Mouse (Mus musculus) bone marrow, adult 2 months (tissue): Measurements from ENCODE around the gene Htr1b. TPM values are rescaled to one million over a fixed set of nuclear protein-coding genes. Genes with fewer than 3 reads are reported as not detected.
A peak's percentile ranks its signal among the peaks of the same experiment; 100 is the strongest.

Experiments used
- H3K27ac ChIP-seq: fragments of 200-500 bp; 2 replicates; pipeline ENCODE4 v1.5.1; 2012; ENCODE audit warnings: low read depth, mild to moderate bottlenecking, control low read depth, inconsistent platforms, low read length; ENCODE audit not compliant: control insufficient read depth, poor library complexity, insufficient read depth
- H3K4me1 ChIP-seq: fragments of 200-500 bp; 2 replicates; pipeline ENCODE4 v1.6.1; 2011; ENCODE audit warnings: low read length; ENCODE audit not compliant: control insufficient read depth, insufficient read depth
- H3K4me3 ChIP-seq: fragments of 200-500 bp; replicated peaks from 2 replicates; pipeline ENCODE3; 2011; ENCODE audit warnings: mild to moderate bottlenecking, low read depth, low read length, control low read depth; ENCODE audit not compliant: control insufficient read depth
- CTCF ChIP-seq: fragments of 200-500 bp; IDR thresholded peaks from 2 replicates; pipeline ENCODE4 v1.5.1; 2011; ENCODE audit warnings: low read length, control low read depth; ENCODE audit not compliant: control insufficient read depth, insufficient read depth
- POLR2A ChIP-seq: fragments of 200-500 bp; IDR thresholded peaks from 2 replicates; pipeline ENCODE4 v1.6.1; 2011; ENCODE audit warnings: low read depth, mild to moderate bottlenecking, control low read depth, low read length, borderline replicate concordance; ENCODE audit not compliant: control insufficient read depth
- WGBS: fragments of 180-500 bp; shearing (Covaris S2); methylation state at CpG from one replicate; pipeline ENCODE4 v1.1.7; 2018; 5-methylcytosine and 5-hydroxymethylcytosine counted together
- polyA plus RNA-seq: library from polyadenylated mRNA; stranded (reverse); fragments of >200 nt; gene quantifications from 2 replicates; pipeline ENCODE4 v1.2.4, GENCODE M21; 2011; ENCODE audit warnings: low replicate concordance; ENCODE audit not compliant: missing spikeins, insufficient read depth, insufficient read length

The Htr1b gene
- polyA plus RNA-seq, 1 experiment: not detected

- Histone ChIP-seq H3K27ac (no peak overlapping the region), H3K4me3 (no peak overlapping the region), H3K4me1 (peaks cover 1% of the 10 kb centered on the region; the same call in 1 of the 2 replicates)
- TF ChIP-seq POLR2A: no peak
- TF ChIP-seq CTCF: peak; percentile 87
- WGBS: 40% methylated on average over 9 of the region's 9 CpGs
Measured at GRCm38 (mm10) chr9:81626899-81627606, 6.6 kb downstream of the Htr1b start.

GRCm38 (mm10) chr9:81625898-81626297, 7.7 kb downstream of the Htr1b start:
- Histone ChIP-seq H3K4me1 (no peaks in the 10 kb centered on the region; the same call in 1 of the 2 replicates), H3K27ac (no peak overlapping the region), H3K4me3 (no peak overlapping the region)
- TF ChIP-seq CTCF: no peak
- TF ChIP-seq POLR2A: no peak

GRCm38 (mm10) chr9:81622873-81623272, 10.8 kb downstream of the Htr1b start:
- Histone ChIP-seq H3K27ac (no peak overlapping the region), H3K4me3 (no peak overlapping the region), H3K4me1 (no peaks in the 10 kb centered on the region; the same call in 1 of the 2 replicates)
- 70% methylated on average over 5 of the region's 5 CpGs for WGBS
- no peak for TF ChIP-seq POLR2A
- no peak for TF ChIP-seq CTCF

GRCm38 (mm10) chr9:81611022-81611421, 22.6 kb downstream of the Htr1b start:
- H3K4me1 ChIP-seq: no peaks in the 10 kb centered on the region
- 70% methylated on average over 4 of the region's 4 CpGs for WGBS
- H3K4me3 ChIP-seq: no peak overlapping the region
- TF ChIP-seq CTCF (no peak), POLR2A (no peak)
- H3K27ac ChIP-seq: no peak overlapping the region

Other genes with a start within 250 kb of the Htr1b start
- gene Mei4, start 229.8 kb upstream of the Htr1b start, polyA plus RNA-seq: not detected in 2 replicates